Mouse (Mus musculus): ENCODE data around the gene Sdsl. TPM values are rescaled to one million over a fixed set of nuclear protein-coding genes. Genes with fewer than 3 reads are reported as not detected.

The Sdsl gene
- total RNA-seq, 2 experiments from 2014 or later = 0.41 to 1.1 TPM

DNA sequence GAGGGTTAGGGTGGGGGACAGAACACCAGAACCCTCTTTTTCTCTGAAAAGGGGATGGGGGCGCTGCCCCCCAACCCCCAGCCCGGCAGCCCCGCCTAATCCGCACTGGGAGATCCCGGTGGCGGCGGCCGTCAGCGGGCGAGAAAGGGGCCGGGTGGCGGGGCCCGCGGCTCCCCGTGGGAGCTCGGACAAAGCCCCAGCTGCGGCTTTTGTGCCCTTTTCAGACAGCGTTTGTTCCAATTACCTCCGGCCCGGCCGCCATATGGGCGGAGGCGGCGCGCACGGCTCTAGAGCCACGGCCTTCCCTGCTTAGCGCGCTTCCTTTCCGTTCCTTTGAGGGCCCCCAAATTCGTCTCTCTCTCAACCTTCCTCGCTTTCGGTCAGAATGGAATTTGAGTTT is 34.6 kb downstream of the Sdsl start:
- Histone ChIP-seq H3K27ac (no peak overlapping the region), H3K4me3 (peak overlapping the region; percentile 28; the same call in 1 of the 2 replicates)
- TF ChIP-seq CTCF (IDR thresholded peaks at IDR 0.05) = no peak
- intact Hi-C loops (cut with DNase I) = no loop called here
- DNase-seq = no peak

- no peak for DNase-seq
- TF ChIP-seq CTCF (IDR thresholded peaks at IDR 0.05) = no peak
- Histone ChIP-seq H3K4me3 (no peak overlapping the region), H3K27ac (no peak overlapping the region)
- intact Hi-C loops (cut with DNase I) = no loop called here
These were observed 35.1 kb downstream of the Sdsl start for GRCm38 (mm10) chr5:120437539-120437938.

- TF ChIP-seq CTCF (IDR thresholded peaks at IDR 0.05) = no peak
- intact Hi-C loops (cut with DNase I) = no loop called here
- Histone ChIP-seq H3K27ac (no peak overlapping the region), H3K4me3 (no peak overlapping the region)
- no peak for DNase-seq
These were observed 35.6 kb downstream of the Sdsl start for GRCm38 (mm10) chr5:120436885-120437495.

- H3K4me3 ChIP-seq = peak overlapping the region; percentile 55
- no peak for TF ChIP-seq CTCF (IDR thresholded peaks at IDR 0.05)
- H3K27ac ChIP-seq = no peak overlapping the region
- intact Hi-C loops (cut with DNase I) = no loop called here
- DNase-seq = no peak
These were observed 36.7 kb downstream of the Sdsl start for GRCm38 (mm10) chr5:120435731-120436501.

DNA sequence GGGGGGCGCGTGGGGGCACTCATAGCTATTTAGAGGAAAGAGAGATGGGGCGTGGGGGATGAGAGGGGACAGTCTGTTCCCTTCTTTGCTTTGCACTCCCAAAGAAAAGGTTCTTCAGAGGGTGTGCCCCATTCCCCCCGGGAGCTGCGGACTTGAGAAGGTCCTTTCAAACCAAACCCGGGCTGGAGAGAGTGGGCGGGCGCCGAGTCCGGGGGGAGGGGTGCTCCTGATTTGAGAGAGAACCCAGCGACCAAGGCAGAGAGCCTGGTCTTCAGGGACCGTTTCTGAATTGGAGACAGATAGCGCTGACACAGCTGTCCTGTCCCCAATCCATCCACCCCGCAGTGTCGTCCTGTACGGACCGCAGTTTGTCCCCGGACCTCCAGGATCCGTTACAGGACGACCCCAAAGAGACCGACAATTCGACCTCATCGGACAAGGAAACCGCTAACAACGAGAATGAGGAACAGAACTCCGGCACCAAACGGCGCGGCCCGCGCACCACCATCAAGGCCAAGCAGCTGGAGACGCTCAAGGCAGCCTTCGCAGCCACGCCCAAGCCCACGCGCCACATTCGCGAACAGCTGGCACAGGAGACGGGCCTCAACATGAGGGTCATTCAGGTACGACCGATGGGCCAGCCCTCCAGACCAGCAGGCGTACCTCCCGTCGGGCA is 37.5 kb downstream of the Sdsl start:
- DNase-seq = no peak
- no peak for TF ChIP-seq CTCF (IDR thresholded peaks at IDR 0.05)
- Histone ChIP-seq H3K4me3 (no peak overlapping the region), H3K27ac (no peak overlapping the region)
- intact Hi-C loops (cut with DNase I) = no loop called here

DNA sequence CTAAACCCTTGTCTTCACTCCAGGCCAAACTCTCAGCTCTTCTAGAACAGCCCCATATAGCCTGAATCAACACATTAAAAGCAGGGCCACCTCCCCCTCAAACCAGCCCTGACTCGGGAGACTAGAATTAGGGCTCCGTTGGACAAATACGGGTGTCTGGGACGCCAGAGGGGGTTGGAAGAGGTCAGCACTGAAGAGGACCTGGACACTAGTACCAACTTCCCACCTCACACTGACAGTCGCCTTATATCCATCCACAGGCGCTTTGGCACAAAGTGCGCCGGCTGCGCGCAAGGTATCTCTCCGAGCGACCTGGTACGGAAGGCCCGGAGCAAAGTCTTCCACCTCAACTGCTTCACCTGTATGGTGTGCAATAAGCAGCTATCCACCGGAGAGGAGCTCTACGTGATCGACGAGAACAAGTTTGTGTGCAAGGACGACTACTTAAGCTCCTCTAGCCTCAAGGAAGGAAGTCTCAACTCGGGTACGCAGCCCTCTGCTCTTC is 38.3 kb downstream of the Sdsl start:
- no peak for DNase-seq
- Histone ChIP-seq H3K27ac (no peak overlapping the region), H3K4me3 (no peak overlapping the region)
- intact Hi-C loops (cut with DNase I) = no loop called here
- no peak for TF ChIP-seq CTCF (IDR thresholded peaks at IDR 0.05)

DNA sequence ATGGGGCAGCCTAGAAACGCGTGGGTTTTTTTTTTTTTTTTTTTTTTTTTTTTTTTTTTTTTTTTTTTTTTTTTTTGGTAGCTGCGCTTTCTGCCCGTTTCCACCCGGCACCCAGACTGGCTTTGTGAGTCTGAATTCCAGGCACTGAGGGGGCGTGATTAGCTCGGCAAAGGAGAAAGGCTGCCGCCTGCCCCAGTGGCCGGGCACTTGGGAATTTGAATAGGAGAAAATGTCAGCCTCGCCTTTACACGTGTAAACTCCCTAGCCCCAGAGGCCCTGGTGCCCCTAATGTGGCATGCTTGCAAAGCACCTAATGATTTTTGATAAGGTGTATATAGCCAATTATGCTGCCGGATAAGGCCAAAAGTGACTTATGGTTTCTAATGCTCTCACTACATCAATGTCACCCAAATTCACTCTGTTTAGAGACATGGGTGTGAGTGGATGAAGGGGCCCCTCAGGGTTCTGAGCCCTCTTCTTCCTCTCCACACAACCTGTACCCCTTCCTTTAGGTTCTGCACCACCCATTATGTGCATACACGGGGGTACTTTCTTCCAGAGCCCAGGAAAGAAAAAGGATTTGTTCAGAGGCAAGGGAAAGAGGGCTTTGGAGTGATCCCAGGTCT is 39.4 kb downstream of the Sdsl start:
- no peak for DNase-seq
- no peak overlapping the region for H3K4me3 ChIP-seq
- H3K27ac ChIP-seq = no peak overlapping the region
- TF ChIP-seq CTCF (IDR thresholded peaks at IDR 0.05) = no peak
- intact Hi-C loops (cut with DNase I) = no loop called here

GRCm38 (mm10) chr5:120432486-120433015 is 40.1 kb downstream of the Sdsl start:
- H3K27ac ChIP-seq = no peak overlapping the region
- TF ChIP-seq CTCF (IDR thresholded peaks at IDR 0.05) = no peak
- H3K4me3 ChIP-seq = no peak overlapping the region
- intact Hi-C loops (cut with DNase I) = no loop called here
- no peak for DNase-seq

GRCm38 (mm10) chr5:120431649-120432485 is 40.7 kb downstream of the Sdsl start, which contains the start of gene Lhx5:
Gene Lhx5, plus strand, starts transcription at chr5:120431699.
- intact Hi-C loops (cut with DNase I) = no loop called here
- Histone ChIP-seq H3K4me3 (no peak within 1 kb of the TSS), H3K27ac (no peak within 1 kb of the TSS)
- DNase-seq = no peak
- TF ChIP-seq CTCF (IDR thresholded peaks at IDR 0.05) = no peak

GRCm38 (mm10) chr5:120431001-120431583 is 41.5 kb downstream of the Sdsl start:
- intact Hi-C loops (cut with DNase I) = no loop called here
- H3K4me3 ChIP-seq = no peak overlapping the region

GRCm38 (mm10) chr5:120429692-120430091 is 42.9 kb downstream of the Sdsl start:
- intact Hi-C loops (cut with DNase I) = no loop called here
- DNase-seq = no peak
- Histone ChIP-seq H3K4me3 (no peak overlapping the region), H3K27ac (no peak overlapping the region)
- no peak for TF ChIP-seq CTCF (IDR thresholded peaks at IDR 0.05)

More at GRCm38 (mm10) chr5:120431001-120431583, 41.5 kb downstream of the Sdsl start:
- H3K27ac ChIP-seq = no peak overlapping the region
- TF ChIP-seq CTCF (IDR thresholded peaks at IDR 0.05) = no peak
- no peak for DNase-seq

All from gastrocnemius, adult 2 months (tissue).